Mouse (Mus musculus) MEL (cell line): ENCODE results near the gene Olfr1359. TPM values are rescaled to one million over a fixed set of nuclear protein-coding genes. Genes with fewer than 3 reads are reported as not detected.
"Not testable (repeated sequence)": the region's sequence is repeated elsewhere in the genome, so short reads cannot be mapped to it uniquely, and the experiment has no call there.

ENCODE experiments used
- DNase-seq: peaks from one replicate; pipeline ENCODE4 v3.0.0; 2011; ENCODE audit warnings: low read depth, low spot score
- H3K27ac ChIP-seq: 2 replicates; pipeline ENCODE4 v1.5.1; 2012; ENCODE audit warnings: low read depth, mild to moderate bottlenecking, control low read depth, low read length, moderate library complexity; ENCODE audit not compliant: control insufficient read depth
- H3K27me3 ChIP-seq, 2 experiments: fragments of 150-350 bp in 1 of 2; sonication (generic) in 1 of 2; 2 replicates each; pipeline ENCODE4 v1.6.1; 2012; ENCODE audit warnings: low read length in 2 of 2, mild to moderate bottlenecking in 2 of 2, improper control_type of control experiment in 1 of 2, moderate library complexity in 1 of 2; ENCODE audit not compliant: insufficient read depth in 2 of 2, control insufficient read depth in 1 of 2
- H3K36me3 ChIP-seq, 2 experiments: 2 replicates each; pipeline ENCODE4 v1.6.1; 2012 to 2014; ENCODE audit warnings: low read length in 2 of 2, improper control_type of control experiment in 1 of 2, inconsistent platforms in 1 of 2, mild to moderate bottlenecking in 1 of 2; ENCODE audit not compliant: insufficient read depth in 2 of 2, control insufficient read depth in 1 of 2
- H3K4me1 ChIP-seq, 2 experiments: fragments of 150-350 bp in 1 of 2; sonication (generic) in 1 of 2; 2 replicates each; pipeline ENCODE4 v1.6.1; 2012; ENCODE audit warnings: low read length in 2 of 2, improper control_type of control experiment in 1 of 2, mild to moderate bottlenecking in 1 of 2; ENCODE audit not compliant: insufficient read depth in 2 of 2, control insufficient read depth in 1 of 2
- H3K4me3 ChIP-seq, 2 experiments: fragments of 150-350 bp in 1 of 2; sonication (generic) in 1 of 2; 2 replicates each; pipeline ENCODE4 v1.5.1; 2012; ENCODE audit warnings: low read depth in 2 of 2, low read length in 2 of 2, mild to moderate bottlenecking in 2 of 2, moderate library complexity in 2 of 2, control low read depth in 1 of 2, improper control_type of control experiment in 1 of 2; ENCODE audit not compliant: control insufficient read depth in 1 of 2, insufficient read depth in 1 of 2
- H3K79me2 ChIP-seq: 2 replicates; pipeline ENCODE4 v1.6.1; 2012; ENCODE audit warnings: mild to moderate bottlenecking, low read length, moderate library complexity; ENCODE audit not compliant: control insufficient read depth, poor library complexity, insufficient read depth
- H3K9ac ChIP-seq: 2 replicates; pipeline ENCODE4 v1.6.1; 2012; ENCODE audit warnings: low read depth, mild to moderate bottlenecking, control low read depth, low read length, moderate library complexity; ENCODE audit not compliant: control insufficient read depth, poor library complexity, severe bottlenecking
- H3K9me3 ChIP-seq: fragments of 150-350 bp; sonication (generic); replicated peaks from 2 replicates; pipeline ENCODE4 v1.6.1; 2012; ENCODE audit warnings: mild to moderate bottlenecking, low read length, improper control_type of control experiment, moderate library complexity; ENCODE audit not compliant: insufficient read depth
- BHLHE40 ChIP-seq: IDR thresholded peaks from 2 replicates; pipeline ENCODE4 v1.6.1; 2012; ENCODE audit warnings: low read depth, mild to moderate bottlenecking, inconsistent platforms, low read length, improper control_type of control experiment, borderline replicate concordance
- CTCF ChIP-seq, 3 experiments: IDR thresholded peaks in 2 of 3; conservative IDR thresholded peaks in 1 of 3; 2 replicates each; pipeline ENCODE4 v1.5.1; 2011 to 2012; ENCODE audit warnings: low read length in 3 of 3, low read depth in 2 of 3, mild to moderate bottlenecking in 2 of 3, improper control_type of control experiment in 1 of 3, inconsistent platforms in 1 of 3, mixed read lengths in 1 of 3, moderate library complexity in 1 of 3; ENCODE audit not compliant: control insufficient read depth in 1 of 3, insufficient read depth in 1 of 3, poor library complexity in 1 of 3, severe bottlenecking in 1 of 3
- ETS1 ChIP-seq: IDR thresholded peaks from 2 replicates; pipeline ENCODE4 v1.6.1; 2012; ENCODE audit warnings: low read depth, mild to moderate bottlenecking, inconsistent platforms, low read length, improper control_type of control experiment, moderate library complexity
- GABPA ChIP-seq: IDR thresholded peaks from 2 replicates; pipeline ENCODE4 v1.6.1; 2012; ENCODE audit warnings: low read depth, mild to moderate bottlenecking, inconsistent platforms, low read length, improper control_type of control experiment, moderate library complexity
- GATA1 ChIP-seq: IDR thresholded peaks from 2 replicates; pipeline ENCODE4 v1.6.1; 2011; ENCODE audit warnings: low read depth, low read length, improper control_type of control experiment
- MAZ ChIP-seq: IDR thresholded peaks from 2 replicates; pipeline ENCODE4 v1.6.1; 2012; ENCODE audit warnings: low read depth, mild to moderate bottlenecking, inconsistent platforms, low read length, improper control_type of control experiment
- MYB ChIP-seq: IDR thresholded peaks from 2 replicates; pipeline ENCODE4 v1.6.1; 2011; ENCODE audit warnings: mild to moderate bottlenecking, low read depth, low read length, improper control_type of control experiment
- NRF1 ChIP-seq: IDR thresholded peaks from 2 replicates; pipeline ENCODE4 v1.6.1; 2014; ENCODE audit warnings: low read depth, mild to moderate bottlenecking, inconsistent platforms, low read length, improper control_type of control experiment, moderate library complexity; ENCODE audit not compliant: poor library complexity, insufficient read depth, severe bottlenecking
- POLR2A ChIP-seq, 2 experiments: IDR thresholded peaks; 2 replicates each; pipeline ENCODE4 v1.6.1; 2011 to 2012; ENCODE audit warnings: low read length in 2 of 2, mild to moderate bottlenecking in 2 of 2, control low read depth in 1 of 2, improper control_type of control experiment in 1 of 2, low read depth in 1 of 2, moderate library complexity in 1 of 2; ENCODE audit not compliant: control insufficient read depth in 1 of 2, insufficient read depth in 1 of 2, poor library complexity in 1 of 2
- POLR2AphosphoS2 ChIP-seq: IDR thresholded peaks from 2 replicates; pipeline ENCODE4 v1.6.1; 2011; ENCODE audit warnings: low read length, improper control_type of control experiment
- POLR2AphosphoS5 ChIP-seq: IDR thresholded peaks from 2 replicates; pipeline ENCODE4 v1.6.1; 2012; ENCODE audit warnings: low read depth, borderline replicate concordance, mild to moderate bottlenecking, inconsistent platforms, low read length, moderate library complexity, mixed read lengths
- RCOR1 ChIP-seq: IDR thresholded peaks from 2 replicates; pipeline ENCODE4 v1.6.1; 2012; ENCODE audit warnings: low read depth, mild to moderate bottlenecking, inconsistent platforms, low read length, improper control_type of control experiment
- TBP ChIP-seq: IDR thresholded peaks from 2 replicates; pipeline ENCODE4 v1.8.0; 2011; ENCODE audit warnings: low read depth, low read length, improper control_type of control experiment
- UBTF ChIP-seq: IDR thresholded peaks from 2 replicates; pipeline ENCODE4 v1.6.1; 2012; ENCODE audit warnings: low read depth, mild to moderate bottlenecking, inconsistent platforms, low read length, improper control_type of control experiment, moderate library complexity, borderline replicate concordance; ENCODE audit not compliant: insufficient read depth
- USF1 ChIP-seq: IDR thresholded peaks from 2 replicates; pipeline ENCODE4 v1.6.1; 2014; ENCODE audit warnings: low read depth, mild to moderate bottlenecking, inconsistent platforms, low read length, improper control_type of control experiment, moderate library complexity
- USF2 ChIP-seq, 2 experiments: IDR thresholded peaks; 2 replicates each; pipeline ENCODE4 v1.6.1; 2011 to 2012; ENCODE audit warnings: improper control_type of control experiment in 2 of 2, low read length in 2 of 2, borderline replicate concordance in 1 of 2, inconsistent platforms in 1 of 2, low read depth in 1 of 2, mild to moderate bottlenecking in 1 of 2; ENCODE audit not compliant: insufficient read depth in 1 of 2
- ZKSCAN1 ChIP-seq: IDR thresholded peaks from 2 replicates; pipeline ENCODE4 v1.6.1; 2012; ENCODE audit warnings: low read depth, mild to moderate bottlenecking, inconsistent platforms, low read length, improper control_type of control experiment, moderate library complexity
- ZNF384 ChIP-seq: IDR thresholded peaks from 2 replicates; pipeline ENCODE4 v1.6.1; 2012; ENCODE audit warnings: low read depth, mild to moderate bottlenecking, inconsistent platforms, low read length, improper control_type of control experiment
- polyA plus RNA-seq, 2 experiments: library from polyadenylated mRNA; stranded (reverse) in 1 of 2; unstranded in 1 of 2; fragments of >175 nt in 1 of 2; fragments of >200 nt in 1 of 2; gene quantifications; 2 replicates each; pipeline versions ENCODE4 v1.2.1 to v1.2.4; 2012; ENCODE audit warnings: low replicate concordance in 2 of 2, low read depth in 1 of 2; ENCODE audit not compliant: insufficient read length in 2 of 2, insufficient read depth in 1 of 2, missing spikeins in 1 of 2
- total RNA-seq: library from RNA; depleted of rRNA; stranded (reverse); fragments of 300-350 nt; gene quantifications from 2 replicates; pipeline ENCODE4 v1.2.3, GENCODE M21; 2012

Olfr1359 gene
- total and polyA plus RNA-seq, 3 experiments = not detected

DNA sequence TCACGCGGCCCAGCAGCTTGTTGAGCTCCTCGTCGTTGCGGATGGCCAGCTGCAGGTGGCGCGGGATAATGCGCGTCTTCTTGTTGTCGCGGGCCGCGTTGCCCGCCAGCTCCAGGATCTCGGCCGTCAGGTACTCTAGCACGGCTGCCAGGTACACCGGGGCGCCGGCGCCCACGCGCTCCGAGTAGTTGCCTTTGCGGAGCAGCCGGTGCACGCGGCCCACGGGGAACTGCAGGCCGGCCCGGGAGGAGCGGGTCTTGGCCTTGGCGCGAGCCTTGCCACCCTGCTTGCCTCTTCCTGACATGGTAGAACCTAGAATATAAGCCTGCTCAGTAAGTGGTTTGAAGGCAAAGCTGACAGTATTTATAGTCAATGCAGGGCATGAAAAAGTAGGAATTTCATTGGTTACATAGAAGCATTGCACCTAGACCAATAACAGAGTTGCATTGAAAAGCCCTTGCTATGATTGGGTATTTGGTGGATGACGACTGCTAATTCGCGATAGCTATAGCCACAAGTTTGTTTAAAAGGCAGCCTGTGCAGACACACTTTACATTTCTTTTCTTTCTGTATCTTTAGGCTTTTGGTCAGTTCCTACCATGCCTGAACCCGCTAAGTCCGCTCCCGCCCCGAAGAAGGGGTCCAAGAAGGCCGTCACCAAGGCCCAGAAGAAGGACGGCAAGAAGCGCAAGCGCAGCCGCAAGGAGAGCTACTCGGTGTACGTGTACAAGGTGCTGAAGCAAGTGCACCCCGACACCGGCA lies 55.8 kb downstream of the Olfr1359 start, which contains the start of the genes Hist1h2ak and Hist1h2bn:
Gene Hist1h2ak, minus strand, starts transcription at position 304 of the 762 bp plus-strand sequence.
Gene Hist1h2bn, plus strand, starts transcription at position 600 of the 762 bp plus-strand sequence.
- peak within 1 kb of the TSS; percentile 5 to 55 for H3K4me3 ChIP-seq
- DNase-seq = peak; percentile 98
- 0 out of 6 replicates have a peak, but pooled peaks of 1 of the 3 experiments have one; percentile 1 for TF ChIP-seq CTCF (IDR thresholded peaks at IDR 0.05 in 2 of 3, conservative IDR thresholded peaks at IDR 0.05 in 1 of 3; ENCODE audit: control insufficient read depth in 1 of 3, insufficient read depth in 1 of 3, low read depth in 2 of 3, low read length in 3 of 3, poor library complexity in 1 of 3, severe bottlenecking in 1 of 3)
- TF ChIP-seq UBTF = peak; percentile 85
- TF ChIP-seq POLR2A (IDR thresholded peaks at IDR 0.05; ENCODE audit: control insufficient read depth in 1 of 2, insufficient read depth in 1 of 2, low read depth in 1 of 2, low read length in 2 of 2, poor library complexity in 1 of 2) = peak; percentile 56 to 86
- peak; percentile 99 for TF ChIP-seq TBP
- H3K9ac ChIP-seq = peak within 1 kb of the TSS; percentile 82
- peak within 1 kb of the TSS; percentile 97 for H3K27ac ChIP-seq
- not testable (repeated sequence) for H3K79me2 ChIP-seq, H3K9me3 ChIP-seq, H3K4me1 ChIP-seq, H3K27me3 ChIP-seq
- peaks cover 0 to 23% of the 10 kb centered on the region in 2 experiments; a peak in 2 of 4 replicates for H3K36me3 ChIP-seq

DNA sequence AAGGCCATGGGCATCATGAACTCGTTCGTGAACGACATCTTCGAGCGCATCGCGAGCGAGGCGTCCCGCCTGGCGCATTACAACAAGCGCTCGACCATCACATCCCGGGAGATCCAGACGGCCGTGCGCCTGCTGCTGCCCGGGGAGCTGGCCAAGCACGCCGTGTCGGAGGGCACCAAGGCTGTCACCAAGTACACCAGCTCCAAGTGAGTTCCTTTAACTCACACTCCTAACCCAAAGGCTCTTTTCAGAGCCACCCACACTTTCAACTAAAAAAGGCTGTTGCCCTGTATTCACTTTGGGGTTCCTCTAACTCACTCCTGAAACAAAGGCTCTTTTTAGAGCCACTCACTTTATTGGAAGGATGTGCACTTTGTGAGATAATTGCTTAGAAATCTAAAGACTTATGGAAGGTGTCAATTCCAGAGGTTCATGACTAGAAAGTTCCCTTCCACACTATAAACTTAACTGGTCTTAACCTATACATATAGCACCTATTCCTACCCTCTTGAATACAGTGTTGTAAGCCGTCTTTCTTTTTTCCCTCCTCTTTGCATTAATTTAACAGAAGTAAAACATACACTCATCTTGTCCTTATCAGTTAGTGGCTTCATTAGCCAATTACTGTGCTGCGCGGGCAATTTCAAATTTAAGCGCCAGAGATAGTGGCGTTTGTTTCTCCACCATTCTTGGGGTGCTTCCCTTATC lies 56.5 kb downstream of the Olfr1359 start:
- peak; percentile 91 for DNase-seq
- not testable (repeated sequence) for H3K4me1 ChIP-seq, H3K9me3 ChIP-seq, H3K27me3 ChIP-seq, H3K79me2 ChIP-seq
- H3K36me3 ChIP-seq = peaks cover 0 to 19% of the 10 kb centered on the region in 2 experiments; a peak in 2 of 4 replicates
- peak; percentile 83; the same call in 1 of the 2 replicates for TF ChIP-seq TBP
- TF ChIP-seq POLR2A (IDR thresholded peaks at IDR 0.05; ENCODE audit: control insufficient read depth in 1 of 2, insufficient read depth in 1 of 2, low read depth in 1 of 2, low read length in 2 of 2, poor library complexity in 1 of 2) = peak; percentile 88 to 92
- TF ChIP-seq POLR2AphosphoS5 = peak; percentile 83; the same call in 1 of the 2 replicates
- peak; percentile 82; the same call in 1 of the 2 replicates for TF ChIP-seq UBTF
- peak overlapping the region in 1 of 2 experiments; percentile 23; a peak in 1 of 4 replicates for H3K4me3 ChIP-seq
- peak overlapping the region; percentile 82 for H3K9ac ChIP-seq
- H3K27ac ChIP-seq = peak overlapping the region; percentile 97

DNA sequence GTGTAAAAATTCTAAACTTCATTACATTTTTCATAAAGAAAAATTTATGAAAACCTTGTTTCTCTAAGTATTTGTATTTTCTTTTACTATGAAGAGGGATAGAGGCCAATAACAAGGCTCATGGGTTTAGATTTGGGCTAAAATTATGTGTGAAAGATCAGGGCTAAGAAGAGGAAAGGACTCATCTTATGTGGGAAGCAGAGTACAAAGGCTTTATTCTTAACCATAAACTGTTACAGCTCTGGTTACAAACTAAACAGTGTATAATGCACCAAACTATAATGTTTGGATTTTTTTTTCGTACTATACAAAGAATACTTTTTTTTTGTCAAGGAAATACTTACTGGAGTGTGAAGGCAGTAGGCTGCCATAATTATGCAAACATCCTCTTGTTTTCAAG lies 57.8 kb downstream of the Olfr1359 start:
- peaks cover 0 to 19% of the 10 kb centered on the region in 2 experiments; a peak in 2 of 4 replicates for H3K36me3 ChIP-seq
- no peak overlapping the region; a peak in 1 of 4 replicates for H3K4me3 ChIP-seq
- DNase-seq = peak; percentile 51
- H3K4me1 ChIP-seq = peaks cover 0 to 5% of the 10 kb centered on the region in 2 experiments; a peak in 3 of 4 replicates
- H3K9me3 ChIP-seq = no peaks in the 10 kb centered on the region
- H3K27me3 ChIP-seq = no peaks in the 10 kb centered on the region
- H3K79me2 ChIP-seq = no peaks in the 10 kb centered on the region; the same call in 1 of the 2 replicates
- peak overlapping the region; percentile 82 for H3K9ac ChIP-seq
- peak overlapping the region; percentile 97; the same call in 1 of the 2 replicates for H3K27ac ChIP-seq
- TF ChIP-seq USF2 (IDR thresholded peaks at IDR 0.05; ENCODE audit: borderline replicate concordance in 1 of 2, insufficient read depth in 1 of 2, low read depth in 1 of 2, low read length in 2 of 2) (no peak), USF1 (no peak), GABPA (no peak), POLR2AphosphoS5 (no peak), ETS1 (no peak), MAZ (no peak), BHLHE40 (no peak), NRF1 (no peak), ZNF384 (no peak), POLR2AphosphoS2 (no peak), CTCF (IDR thresholded peaks at IDR 0.05 in 2 of 3, conservative IDR thresholded peaks at IDR 0.05 in 1 of 3; ENCODE audit: control insufficient read depth in 1 of 3, insufficient read depth in 1 of 3, low read depth in 2 of 3, low read length in 3 of 3, poor library complexity in 1 of 3, severe bottlenecking in 1 of 3) (no peak), POLR2A (IDR thresholded peaks at IDR 0.05; ENCODE audit: control insufficient read depth in 1 of 2, insufficient read depth in 1 of 2, low read depth in 1 of 2, low read length in 2 of 2, poor library complexity in 1 of 2) (no peak), GATA1 (no peak), ZKSCAN1 (no peak), MYB (no peak), RCOR1 (no peak)
